Mouse (Mus musculus): ENCODE data around the gene Rab11fip2. TPM values are rescaled to one million over a fixed set of nuclear protein-coding genes. Genes with fewer than 3 reads are reported as not detected.

Gene Rab11fip2
- polyA plus RNA-seq, 1 experiment from 2014 or later, result 11.6 TPM

DNA sequence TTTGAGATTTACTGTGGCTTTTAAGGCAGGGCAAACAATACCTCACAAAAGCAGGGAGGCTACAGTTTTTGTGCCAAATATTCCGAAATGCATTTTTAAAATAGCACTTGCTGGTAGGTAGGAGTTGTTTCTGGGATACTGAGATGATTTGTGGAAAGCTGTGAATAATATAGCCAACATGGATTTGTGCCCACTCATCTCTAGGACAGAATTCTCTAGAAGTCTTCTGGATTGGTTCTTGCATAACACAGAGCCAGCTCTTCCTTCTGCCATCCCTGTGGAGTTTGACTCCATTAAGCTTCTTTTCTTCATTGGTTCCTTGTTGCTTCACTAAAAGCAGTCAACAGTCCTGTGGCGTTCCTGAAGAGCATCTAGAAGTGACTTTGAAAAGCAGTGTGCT is 58.2 kb downstream of the Rab11fip2 start:
- no peak overlapping the region for H3K4me2 ChIP-seq (ENCODE audit: low read length)
- H3K4me3 ChIP-seq (ENCODE audit: low read depth, low read length), result no peak overlapping the region
- H3K4me1 ChIP-seq (ENCODE audit: control insufficient read depth, insufficient read depth, low read length), result no peaks in the 10 kb centered on the region
- WGBS, result 81% methylated on average over 2 of the region's 2 CpGs
- DNase-seq (ENCODE audit: low spot score), result no peak
- H3K27me3 ChIP-seq (replicated peaks; ENCODE audit: control insufficient read depth, insufficient read depth, low read length), result no peaks in the 10 kb centered on the region
- no peak overlapping the region for H3K9ac ChIP-seq (ENCODE audit: low read length)
- no peaks in the 10 kb centered on the region for H3K36me3 ChIP-seq (ENCODE audit: control insufficient read depth, insufficient read depth, low read length)
- no peak overlapping the region for H3K27ac ChIP-seq (ENCODE audit: low read depth, low read length)
- H3K9me3 ChIP-seq (replicated peaks; ENCODE audit: control insufficient read depth, low read length), result no peaks in the 10 kb centered on the region
- no peak for ATAC-seq

DNA sequence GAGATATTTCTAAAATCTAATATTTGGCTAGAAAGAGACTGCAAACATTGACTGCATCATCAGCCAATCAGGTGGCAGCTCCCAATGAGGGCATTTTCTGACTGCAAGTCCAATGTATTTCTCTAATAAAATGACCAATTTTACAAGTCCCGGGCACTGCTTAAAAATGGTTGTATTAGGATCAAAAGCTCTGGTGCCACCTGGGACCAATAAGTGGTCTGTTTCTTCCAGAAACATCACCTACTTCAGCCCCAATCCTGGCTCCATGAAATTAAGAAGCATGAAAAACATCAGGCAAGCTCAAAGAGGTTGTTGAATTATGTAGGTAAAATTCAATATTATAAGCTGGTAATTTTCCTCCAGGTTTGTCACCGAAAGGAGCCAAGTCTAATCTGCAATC is 66.2 kb downstream of the Rab11fip2 start:
- Histone ChIP-seq H3K36me3 (ENCODE audit: control insufficient read depth, insufficient read depth, low read length) (no peaks in the 10 kb centered on the region), H3K9ac (ENCODE audit: low read length) (no peak overlapping the region), H3K9me3 (replicated peaks; ENCODE audit: control insufficient read depth, low read length) (no peaks in the 10 kb centered on the region), H3K4me1 (ENCODE audit: control insufficient read depth, insufficient read depth, low read length) (no peaks in the 10 kb centered on the region), H3K4me2 (ENCODE audit: low read length) (no peak overlapping the region), H3K27me3 (replicated peaks; ENCODE audit: control insufficient read depth, insufficient read depth, low read length) (no peaks in the 10 kb centered on the region), H3K27ac (ENCODE audit: low read depth, low read length) (no peak overlapping the region), H3K4me3 (ENCODE audit: low read depth, low read length) (no peak overlapping the region)
- WGBS, result 96% methylated on average over 2 of the region's 2 CpGs
- ATAC-seq (no peak), DNase-seq (ENCODE audit: low spot score) (no peak)

DNA sequence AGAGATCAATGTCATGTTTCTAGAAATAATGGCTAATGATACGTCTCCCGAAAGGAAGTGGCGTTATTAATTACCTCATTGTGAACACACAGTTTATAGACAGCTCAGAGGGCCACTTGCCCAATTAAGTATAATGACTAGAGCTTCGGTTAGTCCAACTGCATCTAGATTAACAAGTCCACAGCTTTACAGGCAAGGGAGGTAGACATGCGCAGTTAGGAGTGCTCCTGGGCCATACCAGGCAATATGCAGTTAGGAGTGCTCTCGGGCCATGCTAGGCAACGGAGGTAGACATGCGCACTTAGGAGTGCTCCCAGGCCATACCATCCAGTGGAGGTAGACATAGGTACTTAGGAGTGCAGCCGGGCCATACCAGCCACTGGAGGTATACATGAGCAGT is 76.8 kb downstream of the Rab11fip2 start:
- peaks cover 6% of the 10 kb centered on the region; the same call in 1 of the 2 replicates for H3K4me1 ChIP-seq (ENCODE audit: control insufficient read depth, insufficient read depth, low read length)
- no peak overlapping the region for H3K9ac ChIP-seq (ENCODE audit: low read length)
- ATAC-seq (peak; percentile 97), DNase-seq (ENCODE audit: low spot score) (peak; percentile 93)
- H3K36me3 ChIP-seq (ENCODE audit: control insufficient read depth, insufficient read depth, low read length), result no peaks in the 10 kb centered on the region
- H3K9me3 ChIP-seq (replicated peaks; ENCODE audit: control insufficient read depth, low read length), result no peaks in the 10 kb centered on the region
- peaks cover 4% of the 10 kb centered on the region; the same call in 1 of the 2 replicates for H3K27me3 ChIP-seq (replicated peaks; ENCODE audit: control insufficient read depth, insufficient read depth, low read length)
- H3K4me3 ChIP-seq (ENCODE audit: low read depth, low read length), result no peak overlapping the region
- WGBS, result 16% methylated on average over 9 of the region's 9 CpGs
- H3K4me2 ChIP-seq (ENCODE audit: low read length), result no peak overlapping the region
- no peak overlapping the region for H3K27ac ChIP-seq (ENCODE audit: low read depth, low read length)

DNA sequence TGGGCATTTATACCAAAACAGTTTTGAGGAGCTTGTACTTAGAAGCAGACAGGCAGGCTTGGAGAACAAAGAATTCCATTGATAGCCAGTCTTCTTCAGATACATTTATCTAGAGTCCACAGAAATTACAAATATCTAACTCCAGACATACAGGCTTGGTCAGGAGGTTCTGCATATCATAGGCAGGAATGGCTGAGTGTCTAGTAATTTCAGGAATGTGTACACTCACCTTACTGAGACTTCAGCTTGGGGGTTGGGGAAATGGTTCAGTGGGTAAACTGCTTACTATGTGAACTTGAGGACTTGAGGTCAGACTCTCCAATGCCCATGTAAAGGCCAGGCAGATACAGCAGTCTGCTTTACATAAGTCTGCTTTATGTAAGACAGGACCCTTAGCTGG is 81.0 kb downstream of the Rab11fip2 start:
- Histone ChIP-seq H3K9me3 (replicated peaks; ENCODE audit: control insufficient read depth, low read length) (no peaks in the 10 kb centered on the region), H3K4me3 (ENCODE audit: low read depth, low read length) (no peak overlapping the region), H3K4me1 (ENCODE audit: control insufficient read depth, insufficient read depth, low read length) (peaks cover 6% of the 10 kb centered on the region; the same call in 1 of the 2 replicates), H3K27me3 (replicated peaks; ENCODE audit: control insufficient read depth, insufficient read depth, low read length) (peaks cover 4% of the 10 kb centered on the region; the same call in 1 of the 2 replicates), H3K4me2 (ENCODE audit: low read length) (no peak overlapping the region), H3K36me3 (ENCODE audit: control insufficient read depth, insufficient read depth, low read length) (no peaks in the 10 kb centered on the region), H3K27ac (ENCODE audit: low read depth, low read length) (no peak overlapping the region), H3K9ac (ENCODE audit: low read length) (no peak overlapping the region)
- ATAC-seq, result no peak
- DNase-seq (ENCODE audit: low spot score), result no peak

DNA sequence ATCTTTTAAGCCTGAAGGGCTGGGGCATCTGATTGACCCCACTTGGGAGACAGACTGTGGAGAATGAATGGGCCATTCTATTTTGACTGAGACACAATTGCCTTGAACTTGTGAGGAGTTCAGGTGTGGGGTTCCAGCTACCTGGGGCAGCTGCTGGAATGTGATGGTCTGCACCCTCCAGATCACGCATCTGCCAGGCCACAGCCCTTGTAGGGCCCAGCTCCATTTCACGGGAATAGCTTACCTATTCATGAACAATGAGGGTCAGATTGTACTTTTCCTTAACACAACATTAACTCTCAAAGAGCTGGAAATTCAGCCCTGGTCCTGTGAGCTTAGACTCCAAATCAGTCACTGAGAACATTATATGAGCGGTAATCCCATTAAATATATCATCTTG is 82.7 kb downstream of the Rab11fip2 start:
- Histone ChIP-seq H3K4me2 (ENCODE audit: low read length) (no peak overlapping the region), H3K36me3 (ENCODE audit: control insufficient read depth, insufficient read depth, low read length) (no peaks in the 10 kb centered on the region), H3K27ac (ENCODE audit: low read depth, low read length) (no peak overlapping the region), H3K4me3 (ENCODE audit: low read depth, low read length) (no peak overlapping the region), H3K9me3 (replicated peaks; ENCODE audit: control insufficient read depth, low read length) (no peaks in the 10 kb centered on the region), H3K27me3 (replicated peaks; ENCODE audit: control insufficient read depth, insufficient read depth, low read length) (peaks cover 4% of the 10 kb centered on the region; the same call in 1 of the 2 replicates), H3K4me1 (ENCODE audit: control insufficient read depth, insufficient read depth, low read length) (peaks cover 2% of the 10 kb centered on the region; the same call in 1 of the 2 replicates), H3K9ac (ENCODE audit: low read length) (no peak overlapping the region)
- 63% methylated on average over 3 of the region's 3 CpGs for WGBS
- ATAC-seq, result no peak
- DNase-seq (ENCODE audit: low spot score), result no peak

DNA sequence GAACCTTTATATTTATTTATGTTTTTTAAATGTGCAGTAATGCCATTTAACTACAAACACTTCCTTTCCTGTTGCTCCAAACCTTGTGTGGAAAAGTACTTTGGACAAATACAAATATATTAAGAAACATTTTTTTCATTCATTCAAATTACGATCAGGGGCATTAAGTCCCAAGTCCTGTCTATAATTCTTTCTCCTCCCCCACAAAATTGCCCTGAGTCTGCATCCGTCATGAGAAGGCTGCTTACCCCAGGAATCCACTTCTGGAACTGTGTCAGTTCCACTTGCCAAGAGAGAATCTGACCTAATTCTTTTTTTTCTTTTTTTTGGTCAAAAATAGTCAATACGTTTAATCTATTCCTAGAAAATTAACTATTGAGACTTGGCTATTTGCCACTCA is 90.4 kb downstream of the Rab11fip2 start:
- no peaks in the 10 kb centered on the region for H3K4me1 ChIP-seq (ENCODE audit: control insufficient read depth, insufficient read depth, low read length)
- no peak overlapping the region for H3K4me2 ChIP-seq (ENCODE audit: low read length)
- no peaks in the 10 kb centered on the region for H3K36me3 ChIP-seq (ENCODE audit: control insufficient read depth, insufficient read depth, low read length)
- DNase-seq (ENCODE audit: low spot score), result peak; percentile 45
- H3K9ac ChIP-seq (ENCODE audit: low read length), result no peak overlapping the region
- 15% methylated on average over 3 of the region's 3 CpGs for WGBS
- no peaks in the 10 kb centered on the region for H3K9me3 ChIP-seq (replicated peaks; ENCODE audit: control insufficient read depth, low read length)
- ATAC-seq, result no peak
- no peak overlapping the region for H3K4me3 ChIP-seq (ENCODE audit: low read depth, low read length)
- no peak overlapping the region for H3K27ac ChIP-seq (ENCODE audit: low read depth, low read length)
- 0 out of 2 replicates have a peak, but pooled peaks cover 2% of the 10 kb centered on the region for H3K27me3 ChIP-seq (replicated peaks; ENCODE audit: control insufficient read depth, insufficient read depth, low read length)
